Mouse (Mus musculus) layer of hippocampus, adult 2 months (tissue): Measurements from ENCODE around the gene Fosl2. TPM values are rescaled to one million over a fixed set of nuclear protein-coding genes. Genes with fewer than 3 reads are reported as not detected.
A peak's percentile ranks its signal among the peaks of the same experiment; 100 is the strongest.

ENCODE experiments used
- DNase-seq, 2 experiments: peaks; one replicate each; pipeline ENCODE4 v3.0.0; 2022; ENCODE audit warnings: low spot score in 2 of 2
- H3K27ac ChIP-seq: fragments of 200-600 bp; 2 replicates; pipeline ENCODE4 v1.8.1; 2022
- H3K4me3 ChIP-seq: fragments of 200-600 bp; 2 replicates; pipeline ENCODE4 v1.8.1; 2022; ENCODE audit warnings: mild to moderate bottlenecking
- CTCF ChIP-seq: fragments of 200-600 bp; conservative IDR thresholded peaks from 2 replicates; pipeline ENCODE4 v1.8.1; 2022; ENCODE audit warnings: antibody characterized with exemption, mild to moderate bottlenecking, moderate library complexity
- total RNA-seq, 2 experiments: library from RNA; stranded (reverse); gene quantifications; 2 replicates each; pipeline ENCODE4 v1.2.3; 2021

The Fosl2 gene
- total RNA-seq, 2 experiments from 2014 or later: 52.1 to 52.5 TPM

- no peak overlapping the region for H3K27ac ChIP-seq
- DNase-seq: no peak
- TF ChIP-seq CTCF: no peak
- H3K4me3 ChIP-seq: no peak overlapping the region
These were observed 64.0 kb downstream of the Fosl2 start for GRCm38 (mm10) chr5:32199594-32199993.

GRCm38 (mm10) chr5:32204653-32205052 is 69.1 kb downstream of the Fosl2 start:
- no peak for DNase-seq
- TF ChIP-seq CTCF: peak; percentile 75
- Histone ChIP-seq H3K27ac (no peak overlapping the region), H3K4me3 (no peak overlapping the region)

- TF ChIP-seq CTCF: no peak
- peak; percentile 46 to 49 for DNase-seq
- H3K4me3 ChIP-seq: no peak overlapping the region
These were observed 71.1 kb downstream of the Fosl2 start for GRCm38 (mm10) chr5:32206726-32207125.

More at GRCm38 (mm10) chr5:32206726-32207125, 71.1 kb downstream of the Fosl2 start:
- peak overlapping the region; percentile 85 for H3K27ac ChIP-seq

Other genes starting within 250 kb of the Fosl2 start
- gene Plb1, start 96.9 kb downstream of the Fosl2 start, total RNA-seq: 1 to 10 TPM; 1.3 to 1.7 TPM